Mouse (Mus musculus): ENCODE data around the gene Dpysl5.

The Dpysl5 gene

GRCm38 (mm10) chr5:30709744-30710383 is 1.5 kb upstream of the Dpysl5 start:
- peak; percentile 22 to 59 for DNase-seq (ENCODE audit: low spot score in 2 of 2)

DNA sequence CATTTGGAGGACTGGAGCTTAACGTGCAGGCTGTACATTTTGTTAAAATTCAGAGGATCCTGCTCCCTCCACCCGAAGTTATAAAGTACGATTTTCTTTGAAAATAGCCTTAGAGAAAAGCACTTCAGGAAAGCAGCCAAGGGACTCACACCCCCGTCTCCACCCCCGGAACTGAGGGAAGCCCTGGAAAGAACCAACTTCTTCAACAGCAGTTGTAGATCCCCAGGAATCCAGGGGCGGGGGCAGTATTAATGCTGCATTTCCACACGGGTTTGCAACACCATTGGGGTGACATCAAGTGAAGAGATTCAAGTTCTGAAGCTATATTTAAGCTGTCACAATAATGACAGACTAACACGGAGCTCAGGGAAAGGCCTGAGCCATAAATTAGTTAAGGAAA is 878 bp upstream of the Dpysl5 start:
- DNase-seq (ENCODE audit: low spot score in 2 of 2), result no peak

GRCm38 (mm10) chr5:30712002-30712390 is 632 bp downstream of the Dpysl5 start:
- DNase-seq (ENCODE audit: low spot score in 2 of 2), result no peak

DNA sequence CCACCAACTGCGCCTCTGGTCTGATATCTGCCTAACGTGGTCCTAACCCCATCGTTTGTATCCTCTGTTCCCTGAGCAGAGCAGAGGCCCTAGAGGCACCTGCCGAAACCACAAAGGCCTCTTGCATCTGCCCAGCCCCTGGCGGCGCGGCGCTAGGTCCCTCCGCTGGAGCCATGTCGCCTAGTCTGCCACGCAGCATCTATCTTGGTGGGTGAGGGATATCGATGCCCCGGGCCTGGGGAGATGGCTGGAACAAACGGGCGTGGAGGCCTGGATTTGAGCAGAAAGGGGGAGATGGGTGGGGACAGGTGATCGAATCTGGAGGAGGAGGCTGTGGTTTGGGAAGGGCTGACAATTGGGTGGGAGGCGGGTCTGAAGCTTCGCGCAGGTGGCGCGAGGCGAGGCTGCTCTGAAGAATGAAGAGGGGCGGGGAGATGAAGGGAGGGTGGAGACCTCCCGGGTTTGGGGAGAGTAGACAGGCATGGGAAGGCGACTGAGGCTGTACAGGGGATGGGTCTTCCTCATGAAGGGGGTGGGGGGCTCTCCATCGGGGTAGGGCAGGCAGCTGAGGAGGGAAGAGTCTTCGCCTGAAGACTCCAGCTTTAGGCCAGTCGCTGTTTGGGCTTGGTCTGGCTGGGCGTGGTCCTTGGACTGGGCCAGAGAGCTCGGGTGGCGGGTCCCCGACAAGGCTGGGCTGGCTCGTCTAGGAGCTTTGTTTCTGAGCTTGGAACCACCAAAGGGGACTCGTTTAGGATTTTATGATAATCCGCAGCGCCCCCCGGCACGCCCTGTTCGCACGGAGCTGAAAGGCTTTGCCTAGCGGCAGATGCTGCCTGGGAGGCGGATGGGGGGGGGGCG is 1.3 kb downstream of the Dpysl5 start:
- DNase-seq (ENCODE audit: low spot score in 2 of 2), result no peak

- no peak for DNase-seq (ENCODE audit: low spot score in 2 of 2)
Measured at GRCm38 (mm10) chr5:30713299-30713675, 1.9 kb downstream of the Dpysl5 start.

DNA sequence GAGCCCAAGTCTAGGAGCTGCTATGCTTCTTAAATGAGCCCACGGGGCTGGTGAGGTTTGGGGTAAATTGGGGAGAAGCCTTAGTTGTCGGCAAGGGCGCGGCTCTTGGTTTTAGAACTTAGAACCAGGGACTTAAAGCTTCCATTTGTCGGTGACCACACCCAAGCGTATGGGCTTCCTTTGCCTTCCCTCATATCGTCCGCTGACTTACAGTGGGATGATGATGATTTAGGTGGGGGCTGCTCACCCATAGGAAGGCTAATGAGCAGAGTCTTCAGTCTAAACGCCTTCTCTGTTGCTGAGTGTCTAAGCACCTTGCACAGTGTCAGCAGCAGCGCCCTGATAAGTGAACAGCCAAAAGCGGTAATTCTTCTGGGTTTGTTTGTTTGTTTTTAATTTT is 2.3 kb downstream of the Dpysl5 start:
- DNase-seq (ENCODE audit: low spot score in 2 of 2), result no peak

DNA sequence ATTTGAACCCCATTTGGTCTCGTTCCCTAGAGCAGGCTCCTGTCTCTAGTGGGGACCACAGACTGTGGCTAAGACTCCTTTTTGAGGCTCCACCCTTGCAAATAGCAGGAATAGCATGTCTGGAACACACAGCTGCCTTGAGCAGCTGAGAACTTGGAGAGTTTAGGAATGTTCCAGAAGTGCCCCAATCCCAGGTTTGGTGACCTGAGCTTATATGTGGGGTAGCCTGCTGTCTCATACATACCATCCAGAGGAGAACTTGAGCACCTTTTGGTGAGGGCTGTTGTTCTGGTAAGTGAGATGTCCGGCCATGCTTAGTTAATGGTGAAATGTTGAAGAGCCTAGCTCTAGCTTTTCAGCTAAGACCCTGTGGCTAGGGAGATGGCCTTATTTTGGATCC is 4.9 kb downstream of the Dpysl5 start:
- no peak for DNase-seq (ENCODE audit: low spot score in 2 of 2)

GRCm38 (mm10) chr5:30717506-30717905 is 6.1 kb downstream of the Dpysl5 start:
- DNase-seq (ENCODE audit: low spot score in 2 of 2), result no peak

DNA sequence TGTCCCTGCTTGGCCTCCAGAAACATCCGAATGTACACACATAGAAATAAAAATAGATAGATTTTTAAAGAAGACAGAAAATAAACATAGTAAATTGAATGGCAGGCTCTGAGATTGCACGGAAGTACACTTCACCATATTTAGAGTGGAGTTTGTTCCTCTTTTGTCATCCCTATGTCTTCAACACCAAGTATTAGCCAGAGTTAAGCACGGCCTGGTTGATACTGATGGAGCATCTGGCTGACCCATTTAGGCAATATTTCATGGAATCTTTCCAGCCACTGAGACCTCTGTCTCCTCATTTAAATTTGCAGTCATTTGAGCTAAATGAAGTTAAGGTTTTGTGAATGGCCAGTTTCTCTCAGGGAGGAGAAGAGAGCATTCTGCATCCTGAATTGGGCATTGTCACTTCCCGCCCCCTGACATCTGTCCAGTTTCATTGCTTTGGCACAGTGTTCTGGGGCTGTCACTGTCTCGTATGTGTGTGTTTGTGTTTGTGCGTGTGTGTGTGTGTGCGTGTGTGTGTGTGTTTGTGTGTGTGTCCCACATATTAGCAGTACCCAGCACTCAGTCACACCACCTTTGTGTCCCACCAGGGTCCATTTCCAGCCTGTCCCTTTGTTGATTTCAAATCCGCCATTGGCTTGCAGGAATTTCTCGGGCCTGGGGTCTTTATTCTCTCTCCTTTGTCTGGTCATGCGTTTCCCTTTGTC is 6.8 kb downstream of the Dpysl5 start:
- DNase-seq (ENCODE audit: low spot score in 2 of 2), result no peak

- DNase-seq (ENCODE audit: low spot score in 2 of 2), result no peak
Measured at GRCm38 (mm10) chr5:30721935-30722334, 10.6 kb downstream of the Dpysl5 start.

GRCm38 (mm10) chr5:30726151-30726693 is 14.9 kb downstream of the Dpysl5 start:
- no peak for DNase-seq (ENCODE audit: low spot score in 2 of 2)

- no peak for DNase-seq (ENCODE audit: low spot score in 2 of 2)
Measured at GRCm38 (mm10) chr5:30732511-30732910, 21.1 kb downstream of the Dpysl5 start.

GRCm38 (mm10) chr5:30734666-30735065 is 23.3 kb downstream of the Dpysl5 start:
- no peak for DNase-seq (ENCODE audit: low spot score in 2 of 2)

GRCm38 (mm10) chr5:30738127-30738828 is 26.9 kb downstream of the Dpysl5 start:
- DNase-seq (ENCODE audit: low spot score in 2 of 2), result no peak

GRCm38 (mm10) chr5:30739595-30739994 is 28.2 kb downstream of the Dpysl5 start:
- no peak for DNase-seq (ENCODE audit: low spot score in 2 of 2)

GRCm38 (mm10) chr5:30749582-30750311 is 38.4 kb downstream of the Dpysl5 start:
- no peak for DNase-seq (ENCODE audit: low spot score in 2 of 2)

GRCm38 (mm10) chr5:30751071-30751470 is 39.7 kb downstream of the Dpysl5 start:
- DNase-seq (ENCODE audit: low spot score in 2 of 2), result no peak

- no peak for DNase-seq (ENCODE audit: low spot score in 2 of 2)
Measured at GRCm38 (mm10) chr5:30753128-30753527, 41.8 kb downstream of the Dpysl5 start.

- DNase-seq (ENCODE audit: low spot score in 2 of 2), result no peak
Measured at GRCm38 (mm10) chr5:30755215-30755614, 43.9 kb downstream of the Dpysl5 start.

GRCm38 (mm10) chr5:30762815-30763510 is 51.6 kb downstream of the Dpysl5 start:
- DNase-seq (ENCODE audit: low spot score in 2 of 2), result no peak

DNA sequence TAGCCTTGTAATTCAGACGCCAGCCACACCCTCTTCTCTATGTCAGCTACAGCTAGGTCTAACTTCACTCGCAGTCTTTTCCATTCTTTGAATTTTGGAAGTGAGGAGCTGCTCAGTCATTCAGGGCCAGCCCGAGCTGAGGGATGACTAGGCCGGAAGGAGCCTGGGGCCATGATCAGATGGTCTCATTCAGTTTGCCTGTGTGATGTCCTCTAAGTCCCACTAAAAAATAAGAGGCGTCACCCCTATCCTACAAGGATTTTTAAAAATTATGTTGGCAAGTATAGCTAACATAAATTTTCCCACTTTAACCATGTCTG is 52.1 kb downstream of the Dpysl5 start:
- no peak for DNase-seq (ENCODE audit: low spot score in 2 of 2)
